Mouse (Mus musculus): ENCODE measurements at regions not wholly inside any gene's neighbourhood (a gene's known extent, or its start where the extent isn't known, plus 50 kb on each side); places are given as distances from the start of the nearest gene placed in this dataset.

DNA sequence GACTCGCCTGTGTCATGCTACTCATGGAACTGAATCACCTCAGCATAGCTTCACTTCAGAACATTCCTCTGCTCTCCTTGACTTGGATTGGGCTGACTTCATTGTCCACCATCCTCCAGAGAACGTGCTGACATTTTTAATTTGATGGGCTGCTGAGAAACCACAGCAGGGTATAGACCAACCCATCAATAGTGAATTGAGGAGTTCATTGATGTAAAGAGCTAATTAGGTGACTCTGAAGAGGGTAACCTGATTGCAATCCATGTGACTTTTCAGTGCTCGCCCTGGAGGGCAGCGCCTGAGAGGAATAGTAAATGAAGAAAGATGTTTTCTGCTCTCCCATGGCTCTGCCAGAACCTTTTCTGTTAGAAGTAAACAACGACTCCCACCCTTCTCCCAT is 268.6 kb upstream of the Slit2 start:
- TF ChIP-seq EP300 (IDR thresholded peaks at IDR 0.05; ENCODE audit: low read depth) (no peak), CTCF (IDR thresholded peaks at IDR 0.05; ENCODE audit: low read depth) (no peak)
